Mouse (Mus musculus): ENCODE data around the gene Nrap.
"Not testable (repeated sequence)": the region's sequence is repeated elsewhere in the genome, so short reads cannot be mapped to it uniquely, and the experiment has no call there.

The Nrap gene

DNA sequence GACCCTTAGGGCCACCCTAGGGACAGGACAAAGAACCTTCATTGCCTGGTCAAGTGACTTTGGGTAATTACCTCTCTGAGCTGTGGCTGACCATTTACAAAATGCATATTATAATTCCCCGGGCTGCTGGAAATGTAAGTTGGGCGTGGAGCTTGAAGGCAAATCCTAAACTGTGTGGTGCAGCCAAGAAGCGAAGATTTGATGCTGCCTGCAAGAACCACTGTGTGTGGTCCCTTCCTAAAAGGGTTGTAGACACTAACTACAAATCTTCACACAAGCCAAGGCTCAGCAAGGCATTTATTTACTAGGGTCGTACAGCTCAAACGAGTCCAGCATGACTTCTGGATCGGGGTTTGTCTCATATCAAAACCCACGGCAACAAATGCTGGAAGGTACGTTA lies 25.3 kb downstream of the Nrap start:
- DNase-seq = no peak

DNA sequence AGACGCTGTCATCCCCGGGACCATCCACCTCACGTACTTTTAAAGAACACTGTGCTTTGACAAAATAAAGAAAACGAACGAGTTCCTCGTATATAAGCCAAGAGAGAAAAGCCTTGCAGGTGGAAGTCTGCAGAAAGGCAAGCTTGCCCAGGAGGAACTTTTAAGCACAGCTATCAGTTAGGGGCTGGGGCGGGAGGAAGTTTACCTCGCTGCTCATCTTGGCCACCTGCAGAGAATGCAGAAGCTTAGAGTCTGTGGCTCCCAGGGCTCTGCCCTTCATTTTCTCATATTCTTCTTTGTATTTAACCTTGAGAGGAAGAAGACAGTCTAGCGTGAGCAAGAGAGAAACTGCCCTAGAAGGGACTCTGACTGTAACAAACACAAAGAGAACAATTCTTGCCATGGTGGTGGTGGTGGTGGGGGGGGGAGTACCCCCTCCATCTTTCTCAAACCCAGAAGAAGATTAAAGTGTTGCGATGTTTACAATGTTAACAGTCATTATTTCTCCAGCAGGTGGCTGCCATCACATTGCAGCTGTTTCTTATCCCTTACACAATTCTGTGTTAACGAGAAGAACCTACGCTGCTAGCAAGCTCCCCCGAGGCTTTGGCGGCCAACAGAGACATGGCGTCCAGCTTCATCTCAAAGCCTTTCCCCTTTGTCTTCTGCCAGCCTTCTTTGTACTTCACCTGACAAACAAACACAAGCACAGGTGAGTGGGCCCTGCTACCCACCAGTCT lies 25.9 kb downstream of the Nrap start:
- DNase-seq = peak; percentile 27 to 37

- DNase-seq = no peak
Observed at GRCm38 (mm10) chr19:56358890-56359289, 30.9 kb downstream of the Nrap start.

GRCm38 (mm10) chr19:56357374-56357708 lies 32.5 kb downstream of the Nrap start:
- DNase-seq = not testable (repeated sequence)

- DNase-seq = peak; percentile 62 to 69
Observed at GRCm38 (mm10) chr19:56356480-56357373, 33.1 kb downstream of the Nrap start.

DNA sequence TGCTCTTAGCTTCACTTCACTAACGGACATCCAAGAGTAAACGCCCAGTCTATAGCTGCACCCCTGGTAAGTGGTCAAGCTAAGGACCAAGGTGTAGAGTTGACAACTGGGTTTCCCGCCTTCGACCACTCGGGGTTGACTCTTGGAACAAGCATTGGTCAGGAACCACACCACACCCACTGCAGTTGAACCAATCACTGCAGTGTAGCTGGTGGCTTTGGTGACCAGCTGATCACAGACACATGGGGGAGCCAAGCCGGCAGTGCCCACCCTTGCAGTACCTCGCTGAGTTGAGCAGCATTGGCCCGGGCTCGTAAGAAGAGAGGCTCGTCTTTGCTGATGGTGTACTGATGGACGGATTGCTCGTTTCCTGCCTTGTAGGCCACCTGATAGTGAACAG lies 34.6 kb downstream of the Nrap start:
- DNase-seq = no peak

DNA sequence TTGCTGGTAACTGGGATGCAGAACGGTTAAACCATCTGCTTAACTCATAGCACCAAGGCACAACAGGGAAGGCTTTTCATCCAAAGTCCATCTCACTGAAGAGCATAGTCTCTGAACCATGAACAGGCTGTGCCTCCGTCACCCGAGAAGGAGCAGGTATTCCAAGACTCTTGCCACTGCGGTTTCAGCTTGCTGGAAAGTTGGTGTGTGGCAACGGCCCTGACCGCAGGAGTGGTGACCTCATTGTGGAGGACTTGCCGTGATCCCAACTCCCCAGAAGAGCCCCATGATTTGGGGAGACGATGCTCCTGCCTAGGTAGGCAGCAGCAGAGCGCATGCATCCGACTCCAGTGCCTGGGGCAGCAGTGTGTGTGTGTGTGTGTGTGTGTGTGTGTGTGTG lies 36.1 kb downstream of the Nrap start:
- DNase-seq = no peak

GRCm38 (mm10) chr19:56349295-56349694 lies 40.5 kb downstream of the Nrap start:
- DNase-seq = peak; percentile 20 to 31

- no peak for DNase-seq
Observed at GRCm38 (mm10) chr19:56346750-56347149, 43.1 kb downstream of the Nrap start.

- no peak for DNase-seq
Observed at GRCm38 (mm10) chr19:56346016-56346415, 43.8 kb downstream of the Nrap start.

- DNase-seq = no peak
Observed at GRCm38 (mm10) chr19:56343869-56344563, 45.8 kb downstream of the Nrap start.

DNA sequence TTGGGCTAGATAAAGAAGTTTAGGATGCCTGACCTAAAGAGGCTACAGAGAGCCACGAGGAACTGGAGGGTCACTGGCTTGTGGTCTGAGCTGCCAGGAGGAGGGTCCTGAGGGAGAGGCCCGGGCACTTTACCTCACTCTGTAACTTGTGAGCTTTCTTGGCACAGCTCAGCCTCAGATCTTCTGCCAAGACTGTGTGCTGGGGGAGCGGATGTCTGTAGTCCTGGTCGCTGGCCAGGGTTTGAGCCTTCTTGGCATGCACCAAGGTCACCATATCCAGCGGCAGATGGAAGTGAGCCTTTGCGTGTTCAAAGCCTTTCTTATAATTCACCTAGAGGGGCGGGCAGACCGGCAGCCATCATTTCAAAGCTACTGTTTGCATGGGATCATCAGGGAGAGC lies 47.8 kb downstream of the Nrap start:
- peak; percentile 11 to 21 for DNase-seq

- DNase-seq = no peak
Observed at GRCm38 (mm10) chr19:56336826-56337225, 53.0 kb downstream of the Nrap start.

DNA sequence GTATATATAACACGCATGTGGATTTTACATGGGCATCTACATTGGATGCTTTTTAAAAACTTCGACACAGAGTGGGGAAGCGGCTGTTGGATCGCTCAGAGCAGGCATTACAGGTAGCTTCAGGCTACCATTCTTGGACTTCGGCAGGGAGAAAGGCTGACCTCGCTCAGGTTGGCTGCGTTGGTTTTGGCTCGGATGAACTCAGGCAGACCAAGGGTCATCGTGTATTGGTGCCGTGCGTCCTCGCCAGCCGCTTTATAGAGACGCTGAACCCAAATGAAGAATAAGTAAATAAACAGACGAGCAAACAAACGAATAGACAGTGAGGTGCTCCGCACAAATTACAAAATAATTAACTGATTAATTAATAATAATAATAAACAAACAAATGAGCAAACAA lies 53.5 kb downstream of the Nrap start:
- DNase-seq = no peak

DNA sequence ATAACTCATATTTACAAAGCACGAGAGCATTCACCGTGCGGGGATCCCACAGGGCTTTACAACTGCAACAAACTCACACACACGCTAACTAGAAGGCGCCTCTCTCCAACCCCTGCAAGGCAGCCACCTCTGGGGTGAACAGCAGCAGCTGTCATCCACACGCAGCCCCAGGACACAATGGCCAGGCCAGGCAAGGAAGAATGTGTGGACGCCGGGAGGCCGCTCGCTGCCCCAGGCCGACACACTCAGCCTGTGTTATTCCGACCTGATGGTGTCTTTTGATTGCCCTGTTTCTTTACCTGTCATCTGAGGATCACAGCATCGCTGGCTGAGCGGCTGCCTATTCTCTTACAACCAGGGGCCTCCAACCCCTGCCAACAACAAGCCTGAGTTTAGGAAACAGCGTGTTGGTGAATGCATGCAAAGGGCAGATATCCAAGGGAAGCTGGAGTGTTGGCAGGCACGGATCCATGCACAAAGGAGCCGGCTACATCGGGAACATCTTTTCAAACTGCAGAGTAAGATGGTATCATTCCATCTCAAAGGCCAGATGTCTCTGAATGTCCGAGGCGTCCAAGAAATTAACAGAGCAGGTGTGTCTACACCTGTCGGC lies 63.5 kb downstream of the Nrap start:
- no peak for DNase-seq

DNA sequence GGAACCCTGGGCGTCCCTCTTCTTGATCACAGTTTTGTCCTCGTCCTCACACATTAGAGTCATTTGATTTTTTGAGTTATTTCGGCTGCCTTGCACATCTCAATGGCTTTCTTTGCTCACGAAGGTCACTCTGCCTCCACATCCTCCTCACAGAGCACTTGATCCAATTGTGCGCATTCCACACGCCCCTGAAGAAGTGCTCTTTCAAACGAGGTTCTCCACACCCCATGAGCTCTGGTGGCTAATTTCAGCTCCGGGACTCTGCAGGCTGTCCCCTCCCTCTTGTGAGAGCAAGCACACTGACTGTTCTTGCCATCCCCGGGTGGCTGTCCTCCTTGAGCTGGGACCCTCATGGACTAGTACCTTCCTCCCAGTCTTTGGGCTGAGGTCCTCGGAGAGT lies 64.2 kb downstream of the Nrap start:
- no peak for DNase-seq

DNA sequence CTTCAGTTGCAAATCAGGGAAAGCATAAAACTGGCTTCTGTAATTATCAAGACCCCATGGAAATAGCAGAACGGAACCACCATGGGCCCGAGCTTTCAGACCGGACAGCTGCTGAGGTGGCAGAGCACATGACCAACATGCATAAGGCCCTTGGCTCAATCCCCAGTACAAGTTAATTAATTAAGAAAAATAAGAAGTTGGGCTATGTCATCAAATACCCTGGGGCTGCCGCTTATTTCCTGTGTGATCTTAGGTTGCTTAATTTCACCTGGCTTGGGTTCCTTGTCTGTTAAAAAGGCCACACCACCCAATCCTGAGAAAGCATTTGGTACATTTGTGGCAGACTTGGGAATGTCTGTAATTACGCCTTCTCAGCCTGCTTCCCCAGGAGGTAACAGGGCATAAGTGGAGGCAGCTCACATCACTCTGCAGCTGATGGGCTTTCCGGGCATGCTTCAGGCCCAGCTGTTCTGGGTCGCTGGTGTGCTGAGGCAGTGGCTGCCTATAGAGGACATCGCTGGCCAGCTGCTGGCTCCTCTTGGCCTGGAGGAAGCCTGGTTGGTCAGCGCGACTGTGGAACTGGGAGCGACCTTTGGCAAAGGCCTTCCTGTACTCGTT lies 68.4 kb downstream of the Nrap start:
- DNase-seq = no peak

GRCm38 (mm10) chr19:56320186-56320860 lies 69.5 kb downstream of the Nrap start:
- DNase-seq = peak; percentile 5 to 7

- no peak for DNase-seq
Observed at GRCm38 (mm10) chr19:56319629-56320028, 70.2 kb downstream of the Nrap start.

- DNase-seq = no peak
Observed at GRCm38 (mm10) chr19:56319219-56319618, 70.6 kb downstream of the Nrap start.

- no peak for DNase-seq
Observed at GRCm38 (mm10) chr19:56316531-56316930, 73.3 kb downstream of the Nrap start.

- no peak for DNase-seq
Observed at GRCm38 (mm10) chr19:56300835-56301234, 89.0 kb downstream of the Nrap start.
